Mouse (Mus musculus) neural tube, embryonic 14.5 days (tissue): ENCODE results near the gene Cyb561d2. TPM values are rescaled to one million over a fixed set of nuclear protein-coding genes. Genes with fewer than 3 reads are reported as not detected.

Source experiments
- ATAC-seq: fragments of 200-750 bp; cut with Nextera tagmentation; 2 replicates; pipeline ENCODE4 v1.8.0; 2017; ENCODE audit warnings: low read depth, mild to moderate bottlenecking, moderate TSS enrichment, moderate library complexity
- H3K27ac ChIP-seq: fragments of 300-500 bp; sonication (generic); 2 replicates; pipeline ENCODE4 v1.5.1; 2014; ENCODE audit warnings: low read depth, mild to moderate bottlenecking, control low read depth, low read length, moderate library complexity, mixed read lengths
- H3K27me3 ChIP-seq: fragments of 300-500 bp; sonication (generic); 2 replicates; pipeline ENCODE4 v1.6.1; 2014; ENCODE audit warnings: low read length; ENCODE audit not compliant: control insufficient read depth, insufficient read depth
- H3K36me3 ChIP-seq: fragments of 300-500 bp; sonication (generic); 2 replicates; pipeline ENCODE4 v1.6.1; 2014; ENCODE audit warnings: low read length, mixed read lengths; ENCODE audit not compliant: control insufficient read depth, insufficient read depth
- H3K4me1 ChIP-seq: fragments of 300-500 bp; sonication (generic); 2 replicates; pipeline ENCODE4 v1.6.1; 2014; ENCODE audit warnings: low read length; ENCODE audit not compliant: control insufficient read depth, insufficient read depth
- H3K4me2 ChIP-seq: fragments of 300-500 bp; sonication (generic); 2 replicates; pipeline ENCODE4 v1.6.1; 2014; ENCODE audit warnings: mild to moderate bottlenecking, low read depth, low read length, control low read depth
- H3K4me3 ChIP-seq: fragments of 300-500 bp; sonication (generic); 2 replicates; pipeline ENCODE4 v1.5.1; 2014; ENCODE audit warnings: low read depth, low read length, control low read depth, mixed read lengths
- H3K9ac ChIP-seq: fragments of 300-500 bp; sonication (generic); replicated peaks from 2 replicates; pipeline ENCODE4 v1.6.1; 2014; ENCODE audit warnings: low read depth, mild to moderate bottlenecking, control low read depth, low read length, mixed read lengths
- H3K9me3 ChIP-seq: fragments of 300-500 bp; sonication (generic); 2 replicates; pipeline ENCODE4 v1.6.1; 2016; ENCODE audit warnings: low read length; ENCODE audit not compliant: control insufficient read depth
- WGBS: fragments of 180-500 bp; shearing (Covaris S2); extraction: QIAGEN DNeasy Blood & Tissue Kit; methylation state at CpG from one replicate; pipeline ENCODE4 v1.1.7; 2014; 5-methylcytosine and 5-hydroxymethylcytosine counted together
- polyA plus RNA-seq: library from polyadenylated mRNA; unstranded; fragments of >200 nt; fragmentation: Nextera tagmentation; extraction: Ambion mirVana; gene quantifications from 2 replicates; pipeline ENCODE4 v1.2.1, GENCODE M21; 2014

The Cyb561d2 gene
- polyA plus RNA-seq, 1 experiment from 2014 or later = 42.2 TPM

DNA sequence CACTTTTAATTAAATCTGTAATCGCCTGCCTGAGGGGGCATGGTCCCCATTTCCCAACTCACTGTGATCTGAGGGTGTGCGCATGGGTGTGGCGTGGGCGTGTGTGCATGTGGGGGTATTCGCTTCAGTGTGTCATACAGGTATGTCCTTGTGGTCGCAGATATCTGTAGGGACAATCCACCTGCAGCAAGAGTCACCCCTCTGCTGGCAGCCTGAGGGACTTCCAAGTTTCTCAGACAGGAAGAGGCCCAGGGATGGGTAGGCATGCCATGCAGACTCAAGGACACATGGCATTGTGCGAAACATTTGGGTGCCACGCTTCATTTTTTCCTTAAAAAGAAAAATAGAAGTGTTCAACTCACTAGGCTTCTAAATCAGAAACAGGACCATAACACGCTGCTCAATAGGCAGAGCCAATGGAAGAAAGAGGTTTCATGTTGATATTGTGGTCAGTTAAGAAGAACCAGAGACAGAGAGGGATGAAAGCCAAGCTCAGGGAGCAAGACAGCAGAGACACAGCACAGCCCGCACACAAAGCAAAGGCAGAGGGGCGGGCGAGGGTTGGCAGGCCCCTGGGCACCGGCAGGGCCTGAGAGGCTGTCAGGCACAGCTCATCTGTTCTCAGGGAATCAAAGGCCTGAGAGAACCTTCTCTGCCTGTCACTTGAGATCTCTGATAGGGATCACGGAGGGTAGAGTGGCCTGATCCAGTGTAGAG, 31.5 kb downstream of the Cyb561d2 start:
- Histone ChIP-seq H3K4me3 (no peak overlapping the region), H3K9ac (no peak overlapping the region), H3K27ac (peak overlapping the region; percentile 71), H3K4me1 (peaks cover 65% of the 10 kb centered on the region), H3K4me2 (no peak overlapping the region), H3K36me3 (0 out of 2 replicates have a peak, but pooled peaks cover 3% of the 10 kb centered on the region), H3K27me3 (no peaks in the 10 kb centered on the region), H3K9me3 (no peaks in the 10 kb centered on the region)
- WGBS = 78% methylated on average over 14 of the region's 14 CpGs
- no peak for ATAC-seq

DNA sequence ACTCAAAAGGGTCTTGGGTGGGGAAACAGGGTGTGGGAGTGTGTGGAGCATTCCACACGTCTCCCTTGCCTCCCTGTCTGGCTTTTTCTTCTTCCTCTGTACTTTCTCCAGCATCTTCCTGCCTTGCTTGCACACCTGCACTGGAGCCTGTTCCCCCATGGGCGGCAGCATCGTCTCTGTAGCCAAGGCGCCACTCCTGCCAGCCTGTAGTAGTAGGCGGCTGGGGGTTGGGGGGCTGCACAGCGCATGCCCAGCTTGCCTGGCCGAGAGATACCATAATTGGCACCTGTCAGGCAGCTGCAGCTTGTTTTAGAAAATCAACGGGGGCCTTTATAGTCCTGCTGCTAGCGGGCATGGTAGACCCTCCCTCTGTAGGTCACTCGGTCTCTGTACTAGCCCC, 33.7 kb downstream of the Cyb561d2 start:
- H3K4me1 ChIP-seq = peaks cover 80% of the 10 kb centered on the region
- no peak overlapping the region for H3K4me3 ChIP-seq
- no peak overlapping the region for H3K9ac ChIP-seq
- H3K36me3 ChIP-seq = no peaks in the 10 kb centered on the region
- no peaks in the 10 kb centered on the region for H3K9me3 ChIP-seq
- H3K4me2 ChIP-seq = no peak overlapping the region
- ATAC-seq = no peak
- no peaks in the 10 kb centered on the region for H3K27me3 ChIP-seq
- 40% methylated on average over 10 of the region's 10 CpGs for WGBS
- peak overlapping the region; percentile 7 for H3K27ac ChIP-seq

DNA sequence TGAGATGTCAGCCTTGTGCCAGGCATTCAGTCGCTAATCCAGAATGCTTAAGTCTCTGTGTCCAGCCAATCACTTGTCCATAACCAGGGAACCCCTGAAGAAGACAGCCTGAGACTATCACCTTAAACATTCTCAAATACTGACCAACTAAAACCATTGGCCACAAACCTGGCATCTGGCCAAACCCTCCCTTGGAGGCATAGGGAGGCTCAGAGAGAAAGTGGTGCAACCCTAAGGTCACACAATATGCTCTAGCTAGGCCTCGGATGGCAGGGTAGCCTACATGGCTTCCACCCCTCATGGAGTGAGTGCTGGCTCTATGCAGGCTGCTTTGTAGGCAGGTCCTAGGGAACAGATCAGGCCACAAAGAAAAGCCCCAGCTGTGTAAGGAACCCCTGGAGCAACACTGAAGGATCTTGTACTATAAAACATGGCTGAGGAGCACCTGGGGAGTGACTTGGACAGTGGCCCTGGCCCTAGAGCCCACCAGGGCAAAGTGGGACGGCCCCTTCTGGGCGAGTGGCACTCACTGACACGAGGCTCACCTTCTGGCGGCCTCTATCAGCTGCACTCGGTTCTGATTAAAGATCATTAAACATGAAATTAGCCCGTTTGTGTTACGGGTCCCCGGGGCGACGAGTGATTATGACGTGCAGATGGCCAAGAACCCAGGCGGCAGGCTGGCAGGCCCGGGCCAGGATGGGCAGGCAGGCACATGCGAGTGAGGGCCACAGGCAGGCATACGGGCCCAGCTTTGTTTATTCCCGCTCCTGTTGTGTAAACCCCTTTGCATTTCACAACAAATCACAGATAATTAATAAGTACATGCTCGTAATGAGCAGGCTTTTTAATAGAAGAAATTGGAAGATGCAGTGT, 37.1 kb downstream of the Cyb561d2 start:
- Histone ChIP-seq H3K4me2 (no peak overlapping the region), H3K4me3 (no peak overlapping the region), H3K9ac (no peak overlapping the region), H3K9me3 (no peaks in the 10 kb centered on the region), H3K36me3 (no peaks in the 10 kb centered on the region), H3K27ac (peak overlapping the region; percentile 83), H3K27me3 (no peaks in the 10 kb centered on the region), H3K4me1 (peaks cover 61% of the 10 kb centered on the region)
- WGBS = 35% methylated on average over 19 of the region's 19 CpGs
- ATAC-seq = peak; percentile 54

DNA sequence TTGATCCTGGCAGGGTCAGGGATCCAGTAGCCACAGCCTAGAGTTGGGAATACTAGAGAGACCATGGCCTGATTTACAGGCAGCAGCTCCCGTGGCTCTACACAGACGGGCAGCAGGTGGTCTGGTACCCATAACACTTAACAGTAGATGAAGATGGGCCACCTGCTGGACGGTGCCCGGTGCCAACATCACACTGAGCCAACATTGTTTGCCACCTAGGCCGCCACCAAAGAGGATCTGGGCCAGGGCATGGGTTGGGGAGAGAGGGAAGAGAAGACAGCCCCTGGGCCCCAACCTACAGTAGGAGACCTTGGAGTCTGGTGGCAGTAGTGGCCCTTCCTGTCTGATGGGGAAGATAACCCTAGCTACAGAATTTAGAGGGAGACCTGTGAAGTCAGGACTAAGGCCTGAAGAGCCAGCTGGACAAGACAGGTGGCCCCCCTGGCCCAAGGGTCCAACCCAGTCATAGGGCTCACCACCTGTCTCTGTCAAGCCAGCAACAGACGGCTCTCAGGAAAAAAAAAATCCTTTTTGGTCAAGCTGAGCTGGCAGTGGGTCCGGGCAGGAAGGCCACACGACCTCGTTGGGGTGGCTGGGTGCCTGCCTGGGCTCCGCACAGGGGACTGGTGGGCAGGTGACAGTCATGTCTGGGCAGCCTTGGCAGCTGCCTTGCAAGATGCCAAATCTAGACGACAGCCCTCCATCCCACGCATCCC, 39.7 kb downstream of the Cyb561d2 start:
- Histone ChIP-seq H3K9me3 (no peaks in the 10 kb centered on the region), H3K9ac (no peak overlapping the region), H3K4me3 (no peak overlapping the region), H3K27me3 (no peaks in the 10 kb centered on the region), H3K36me3 (0 out of 2 replicates have a peak, but pooled peaks cover 4% of the 10 kb centered on the region), H3K4me1 (peaks cover 38% of the 10 kb centered on the region), H3K27ac (no peak overlapping the region), H3K4me2 (no peak overlapping the region)
- 79% methylated on average over 12 of the region's 12 CpGs for WGBS
- ATAC-seq = no peak

DNA sequence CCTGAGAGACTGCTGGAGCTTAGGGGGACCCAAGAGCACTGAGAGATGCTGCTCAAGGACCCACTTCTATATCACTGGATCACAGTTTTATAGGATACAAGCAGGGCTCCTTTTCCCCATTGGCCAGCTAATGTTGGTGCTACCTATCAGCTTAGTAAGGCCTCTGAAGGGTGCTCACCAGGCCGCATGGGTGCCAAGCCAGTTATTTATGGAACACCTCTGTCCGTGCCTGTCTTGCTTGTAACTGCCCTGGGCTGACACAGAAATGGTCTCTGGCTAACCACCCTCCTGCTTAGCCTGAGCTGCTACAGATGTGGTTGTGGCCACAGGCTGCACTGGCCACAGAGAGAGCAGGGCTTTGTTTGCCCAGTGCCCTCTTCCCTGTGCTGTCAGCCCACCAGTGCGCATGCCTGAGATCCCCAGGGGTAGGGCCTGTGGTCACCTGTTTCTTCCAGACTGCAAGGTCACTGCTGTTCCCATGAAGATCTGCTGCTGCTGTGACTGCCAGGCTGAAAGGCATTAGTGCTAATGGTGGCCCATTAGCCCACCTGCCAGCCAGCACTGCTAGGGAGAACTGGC, 41.2 kb downstream of the Cyb561d2 start:
- H3K27ac ChIP-seq = no peak overlapping the region
- no peak for ATAC-seq
- H3K4me3 ChIP-seq = no peak overlapping the region
- H3K4me2 ChIP-seq = no peak overlapping the region
- 0 out of 2 replicates have a peak, but pooled peaks cover 4% of the 10 kb centered on the region for H3K36me3 ChIP-seq
- H3K27me3 ChIP-seq = no peaks in the 10 kb centered on the region
- no peak overlapping the region for H3K9ac ChIP-seq
- WGBS = 65% methylated on average over 3 of the region's 3 CpGs
- H3K9me3 ChIP-seq = no peaks in the 10 kb centered on the region
- peaks cover 23% of the 10 kb centered on the region for H3K4me1 ChIP-seq

DNA sequence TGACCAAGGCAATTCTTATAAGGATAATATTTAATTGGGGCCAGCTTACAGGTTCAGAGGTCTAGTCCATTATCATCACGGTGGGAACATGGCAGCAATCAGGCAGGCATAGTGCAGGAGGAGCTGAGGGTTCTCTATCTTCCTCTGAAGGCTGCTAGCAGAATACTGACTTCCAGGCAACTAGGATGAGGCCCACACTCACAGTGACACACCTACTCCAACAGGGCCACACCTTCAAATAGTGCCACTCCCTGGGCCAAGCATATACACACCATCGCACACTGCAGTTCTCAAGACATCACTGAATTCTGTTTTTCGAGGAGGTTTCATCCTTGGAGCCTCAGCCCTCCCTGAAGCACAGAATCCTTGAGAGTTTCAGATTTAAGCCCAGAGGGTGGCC, 45.6 kb downstream of the Cyb561d2 start:
- no peaks in the 10 kb centered on the region for H3K27me3 ChIP-seq
- H3K4me3 ChIP-seq = no peak overlapping the region
- H3K27ac ChIP-seq = no peak overlapping the region
- no peak for ATAC-seq
- H3K4me1 ChIP-seq = peaks cover 11% of the 10 kb centered on the region; the same call in 1 of the 2 replicates
- 90% methylated on average over 3 of the region's 3 CpGs for WGBS
- no peaks in the 10 kb centered on the region for H3K9me3 ChIP-seq
- H3K36me3 ChIP-seq = 0 out of 2 replicates have a peak, but pooled peaks cover 4% of the 10 kb centered on the region
- H3K4me2 ChIP-seq = no peak overlapping the region
- no peak overlapping the region for H3K9ac ChIP-seq

DNA sequence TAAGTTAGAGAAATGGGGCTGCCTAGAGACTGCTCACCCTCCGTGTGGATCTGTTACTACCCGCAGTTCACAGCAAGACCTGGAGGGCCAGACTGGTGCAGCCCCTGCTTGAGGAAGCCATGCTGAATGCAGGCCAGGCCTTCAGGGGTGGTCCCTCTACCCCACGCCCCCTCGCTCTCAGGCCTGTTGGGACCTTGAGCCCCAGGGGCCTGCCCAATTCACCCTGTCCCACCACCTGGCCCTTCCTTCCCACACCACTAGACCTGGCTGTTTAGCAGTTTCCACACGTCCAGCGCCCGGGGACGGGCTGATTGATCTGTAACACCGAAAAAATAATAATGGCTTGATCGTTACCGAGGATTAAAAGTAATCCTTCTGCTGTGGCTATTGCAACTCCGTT, 47.8 kb downstream of the Cyb561d2 start:
- WGBS = 68% methylated on average over 12 of the region's 12 CpGs
- ATAC-seq = no peak
- no peak overlapping the region for H3K9ac ChIP-seq
- H3K4me1 ChIP-seq = peaks cover 11% of the 10 kb centered on the region; the same call in 1 of the 2 replicates
- H3K36me3 ChIP-seq = 0 out of 2 replicates have a peak, but pooled peaks cover 4% of the 10 kb centered on the region
- no peaks in the 10 kb centered on the region for H3K9me3 ChIP-seq
- H3K4me3 ChIP-seq = no peak overlapping the region
- no peaks in the 10 kb centered on the region for H3K27me3 ChIP-seq
- no peak overlapping the region for H3K4me2 ChIP-seq
- H3K27ac ChIP-seq = no peak overlapping the region

DNA sequence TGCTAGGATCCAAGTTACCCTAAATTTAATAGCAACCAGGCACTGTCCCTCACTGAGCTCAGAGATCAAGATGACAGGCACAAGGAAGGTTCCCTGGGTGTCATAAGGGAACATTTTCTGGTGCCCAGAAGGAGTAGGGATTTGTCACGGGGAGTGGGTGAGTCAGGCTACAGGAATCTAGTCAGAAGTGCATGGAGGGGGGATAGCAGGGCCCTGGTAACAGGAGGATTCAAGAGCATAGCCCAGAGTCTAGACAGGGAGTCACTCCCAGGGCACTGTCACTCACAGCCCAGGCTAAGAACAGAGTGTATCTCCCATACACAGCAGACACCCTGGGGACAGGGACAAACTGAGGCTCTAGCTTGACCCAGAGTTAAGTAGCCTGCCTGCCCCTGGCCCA, 48.5 kb downstream of the Cyb561d2 start:
- Histone ChIP-seq H3K4me3 (no peak overlapping the region), H3K4me1 (peaks cover 11% of the 10 kb centered on the region; the same call in 1 of the 2 replicates), H3K36me3 (0 out of 2 replicates have a peak, but pooled peaks cover 4% of the 10 kb centered on the region), H3K27ac (no peak overlapping the region), H3K9ac (no peak overlapping the region), H3K4me2 (no peak overlapping the region), H3K9me3 (no peaks in the 10 kb centered on the region), H3K27me3 (no peaks in the 10 kb centered on the region)
- WGBS = 63% methylated on average over 1 of the region's 1 CpGs
- ATAC-seq = no peak
